ENCODE assay signal across 8 mouse cellular contexts in the genomic region with DNA sequence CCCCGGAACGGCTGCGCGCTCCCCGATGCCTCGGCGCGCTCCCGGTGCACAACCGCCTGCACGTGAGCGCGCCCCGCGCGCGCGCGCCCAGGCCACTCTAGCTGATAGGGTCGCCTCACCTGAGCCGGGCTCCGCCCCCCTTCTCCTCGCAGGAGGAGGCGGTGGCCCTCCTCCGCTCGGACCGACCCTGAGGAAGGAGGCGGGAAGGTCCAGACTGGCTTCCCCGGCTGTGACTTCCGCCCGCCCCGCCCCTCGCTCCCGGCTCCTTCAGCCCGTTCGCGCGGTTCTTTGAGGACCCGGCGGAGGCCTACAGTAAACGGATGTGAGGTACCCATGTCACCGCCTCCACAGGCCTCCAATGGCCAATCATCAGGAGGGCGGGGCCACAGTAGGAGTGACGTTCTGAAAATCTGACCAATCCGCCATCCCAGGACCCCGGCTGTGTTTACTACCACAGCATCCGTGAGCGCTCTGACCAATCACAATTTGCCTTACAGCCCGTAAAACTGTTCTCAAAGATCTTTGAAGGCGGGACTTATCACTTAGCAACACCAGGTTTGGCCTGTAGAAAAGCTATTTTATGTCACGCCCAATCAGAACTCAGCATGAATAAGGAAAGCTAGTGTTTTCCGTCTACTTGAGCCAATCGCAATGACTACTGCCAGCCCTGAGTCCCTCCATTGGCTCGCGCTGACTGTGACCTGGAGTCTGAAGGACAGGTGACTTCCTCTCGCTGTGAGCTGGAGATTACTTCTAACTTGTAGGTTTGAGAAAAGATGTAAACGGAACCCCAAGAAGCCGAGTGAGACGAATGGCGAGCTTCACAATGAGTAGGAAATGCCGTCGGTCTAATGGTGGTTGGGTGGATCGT. TPM values are rescaled to one million over a fixed set of nuclear protein-coding genes. Genes with fewer than 3 reads are reported as not detected.
DNase-seq lines count a peak whose midpoint lies in the region; ATAC-seq and TF ChIP-seq lines count a peak whose summit lies in the region.

Gene Zbtb5 (minus strand): TSS at position 308 of the 871 bp plus-strand sequence.

- peak within 1 kb of the TSS; percentile 67 for H3K9ac ChIP-seq in hindbrain, postnatal 0 days (replicated peaks; ENCODE audit: low read length)

- H3K36me3 ChIP-seq in hindbrain, postnatal 0 days (ENCODE audit: insufficient read depth, low read length): no peaks in the 10 kb centered on the region

- H3K27me3 ChIP-seq in hindbrain, postnatal 0 days (ENCODE audit: insufficient read depth, low read length): no peaks in the 10 kb centered on the region

- no peak for TF ChIP-seq CTCF in gastrocnemius, adult 2 months (IDR thresholded peaks at IDR 0.05)
- no peak for TF ChIP-seq CTCF in hindbrain, postnatal 0 days (IDR thresholded peaks at IDR 0.05; ENCODE audit: low read depth)
- no peak for TF ChIP-seq CTCF in left cerebral cortex, adult 2 months (IDR thresholded peaks at IDR 0.05)

- DNase-seq in ZHBTc4 (ENCODE audit: low read depth, low spot score): peak; percentile 100
- peak; percentile 99 for DNase-seq in gastrocnemius, adult 2 months
- peak; percentile 100 for DNase-seq in hindbrain, postnatal 0 days (ENCODE audit: low spot score)
- peak; percentile 98 to 100 for DNase-seq in left cerebral cortex, adult 2 months (ENCODE audit: extremely low spot score in 1 of 2, low spot score in 2 of 2)
- DNase-seq in right cerebral cortex, adult 2 months (ENCODE audit: low spot score in 2 of 2): peak; percentile 99 to 100
- DNase-seq in urinary bladder, postnatal 14 days (ENCODE audit: low spot score): peak; percentile 99

- peaks cover 17% of the 10 kb centered on the region for H3K4me1 ChIP-seq in hindbrain, postnatal 0 days (ENCODE audit: insufficient read depth, low read length)

- H3K4me3 ChIP-seq in gastrocnemius, adult 2 months: peak within 1 kb of the TSS; percentile 98
- peak within 1 kb of the TSS; percentile 61 for H3K4me3 ChIP-seq in hindbrain, postnatal 0 days (ENCODE audit: low read length)
- peak within 1 kb of the TSS; percentile 83 for H3K4me3 ChIP-seq in left cerebral cortex, adult 2 months

- H3K4me2 ChIP-seq in hindbrain, postnatal 0 days (ENCODE audit: low read depth, low read length): peak within 1 kb of the TSS; percentile 80

- peak; percentile 84 for ATAC-seq in common myeloid progenitor, adult 5-6 weeks (replicated peaks; ENCODE audit: low read depth, poor library complexity, severe bottlenecking)
- ATAC-seq in hindbrain, postnatal 0 days: peak; percentile 99
- ATAC-seq in megakaryocyte, adult 5-6 weeks (ENCODE audit: poor library complexity, severe bottlenecking): peak; percentile 84

- peak within 1 kb of the TSS; percentile 96 for H3K27ac ChIP-seq in gastrocnemius, adult 2 months
- peak within 1 kb of the TSS; percentile 92 for H3K27ac ChIP-seq in hindbrain, postnatal 0 days
- H3K27ac ChIP-seq in left cerebral cortex, adult 2 months: peak within 1 kb of the TSS; percentile 86

- H3K9me3 ChIP-seq in hindbrain, postnatal 0 days (ENCODE audit: low read length): no peaks in the 10 kb centered on the region

- under 1% methylated on average over 52 of the region's 63 CpGs for WGBS in hindbrain, postnatal 0 days

- intact Hi-C loops in gastrocnemius, adult 2 months (cut with DNase I): loop anchor here (10.0 kb wide), 2 partner anchors 392 to 522 kb away; partner anchors contain the start of genes Shb and Slc25a51
- intact Hi-C loops in left cerebral cortex, adult 2 months (cut with DNase I): loop anchor here (2.0 kb wide), 1 partner anchor 40 kb away; no protein-coding TSS in a partner anchor

RNA-seq across cellular contexts. Expression of gene Zbtb5, which starts in this region (rescaled TPM):
- total RNA-seq in common myeloid progenitor, adult 5-6 weeks (2017): 11.5 and 16.9 TPM in 2 replicates
- 1 to 10 TPM; 2.3 to 3.0 TPM for total RNA-seq in gastrocnemius, adult 2 months (2021)
- 42.1 and 50.0 TPM in 2 replicates for total RNA-seq in hindbrain, postnatal 0 days (2014; rRNA removed)
- polyA plus RNA-seq in hindbrain, postnatal 0 days (2015; fragmentation: Nextera tagmentation; extraction: Ambion mirVana): 27.6 and 29.5 TPM in 2 replicates
- 1 to 10 TPM; 7.8 to 8.3 TPM for total RNA-seq in left cerebral cortex, adult 2 months (2021)
- total RNA-seq in megakaryocyte, adult 5-6 weeks (2015): 5.6 and 8.0 TPM in 2 replicates
- total RNA-seq in megakaryocyte, adult 5-6 weeks (2017): 9.0 TPM in 2 replicates

Comparison
In these comparisons a context has a peak if more than half of its experiments do, and no peak if none do; other contexts are left out.
1. Peak in every context shown above with its lines: DNase-seq, ATAC-seq, H3K4me3 ChIP-seq and H3K27ac ChIP-seq.